Mouse (Mus musculus): Measurements from ENCODE around the gene Zfp978. TPM values are rescaled to one million over a fixed set of nuclear protein-coding genes. Genes with fewer than 3 reads are reported as not detected.
"Not testable (repeated sequence)": the region's sequence is repeated elsewhere in the genome, so short reads cannot be mapped to it uniquely, and the experiment has no call there.

The Zfp978 gene
- polyA plus RNA-seq, 1 experiment from 2014 or later = not detected

DNA sequence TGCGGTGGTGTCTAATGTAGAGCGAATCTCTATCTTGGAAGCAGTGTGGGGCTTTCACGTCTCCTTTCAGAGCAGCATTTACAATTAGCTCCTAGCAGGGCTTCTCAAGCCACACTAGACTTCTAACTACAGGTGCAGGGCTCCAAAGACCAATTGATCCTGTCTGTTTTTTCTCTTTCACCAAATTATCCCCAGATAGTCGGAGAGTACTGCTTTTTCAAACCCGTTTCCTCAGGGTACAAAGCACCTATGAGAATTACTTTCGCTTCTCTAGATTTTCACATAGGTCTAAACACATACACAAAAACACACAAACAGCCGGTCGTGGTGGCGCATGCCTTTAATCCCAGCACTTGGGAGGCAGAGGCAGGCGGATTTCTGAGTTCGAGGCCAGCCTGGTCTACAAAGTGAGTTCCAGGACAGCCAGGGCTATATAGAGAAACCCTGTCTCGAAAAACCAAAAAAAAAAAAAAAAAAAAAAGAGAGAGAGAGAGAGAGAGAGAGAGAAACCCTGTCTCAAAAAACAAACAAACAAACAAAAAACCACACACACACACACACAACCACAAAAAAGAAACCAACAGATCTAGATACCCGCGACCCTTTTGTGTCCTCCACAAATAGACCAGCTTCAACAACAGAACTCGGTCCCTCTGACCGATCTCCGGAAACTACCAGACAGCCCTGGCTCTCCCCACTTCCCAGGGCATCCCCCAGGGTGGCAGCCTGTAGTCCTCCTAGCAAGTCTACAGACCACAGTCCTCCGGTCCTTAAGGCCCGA lies 12.0 kb upstream of the Zfp978 start:
- H3K9ac ChIP-seq (ENCODE audit: low read depth, low read length); H3K4me1 ChIP-seq (ENCODE audit: control insufficient read depth, insufficient read depth, low read length); H3K4me3 ChIP-seq (ENCODE audit: low read depth, low read length); H3K36me3 ChIP-seq (ENCODE audit: control insufficient read depth, insufficient read depth, low read length); H3K4me2 ChIP-seq (ENCODE audit: low read depth, low read length); H3K27me3 ChIP-seq (replicated peaks; ENCODE audit: control insufficient read depth, insufficient read depth, low read length); DNase-seq (ENCODE audit: low spot score); H3K27ac ChIP-seq (replicated peaks; ENCODE audit: low read depth, low read length); ATAC-seq (ENCODE audit: low read depth): not testable (repeated sequence)
- 87% methylated on average over 18 of the region's 19 CpGs for WGBS
- peaks cover 53% of the 10 kb centered on the region for H3K9me3 ChIP-seq (ENCODE audit: control insufficient read depth, low read length)

DNA sequence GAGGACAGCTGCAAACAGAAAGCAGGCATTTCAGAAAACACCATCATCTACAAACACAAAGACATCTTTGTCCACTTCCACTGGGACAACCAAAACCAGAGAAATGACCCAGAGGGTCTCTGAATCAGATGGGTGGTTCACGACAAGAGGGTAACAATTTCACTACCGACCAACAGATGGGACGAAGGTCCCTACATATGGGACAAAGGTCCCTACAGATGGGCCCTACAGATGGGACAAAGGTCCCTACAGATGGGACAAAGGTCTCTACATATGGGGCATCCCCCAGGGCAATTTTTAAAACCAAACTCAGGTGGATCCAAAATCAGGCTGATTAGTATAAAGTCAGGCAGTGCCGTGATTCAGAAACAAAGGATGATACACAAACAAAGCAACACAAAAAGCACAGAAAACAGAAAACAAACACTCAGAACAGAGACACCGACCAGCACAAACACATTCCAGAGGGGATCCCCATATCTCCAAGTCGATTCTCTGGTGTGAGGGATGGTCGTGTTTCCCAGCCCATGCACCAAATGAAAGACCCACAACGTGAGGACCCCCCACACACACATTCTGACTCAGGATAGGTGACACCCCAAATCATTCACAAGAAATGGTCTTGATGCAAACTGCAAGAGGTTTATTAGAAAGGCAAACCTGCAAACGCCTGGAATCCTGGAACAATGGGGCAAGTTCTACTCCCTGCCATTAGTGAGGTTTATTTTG lies 11.3 kb upstream of the Zfp978 start:
- peaks cover 57% of the 10 kb centered on the region for H3K9me3 ChIP-seq (ENCODE audit: control insufficient read depth, low read length)
- ATAC-seq (ENCODE audit: low read depth); DNase-seq (ENCODE audit: low spot score); H3K4me1 ChIP-seq (ENCODE audit: control insufficient read depth, insufficient read depth, low read length); H3K4me2 ChIP-seq (ENCODE audit: low read depth, low read length); H3K27ac ChIP-seq (replicated peaks; ENCODE audit: low read depth, low read length); H3K36me3 ChIP-seq (ENCODE audit: control insufficient read depth, insufficient read depth, low read length); H3K9ac ChIP-seq (ENCODE audit: low read depth, low read length); H3K27me3 ChIP-seq (replicated peaks; ENCODE audit: control insufficient read depth, insufficient read depth, low read length); H3K4me3 ChIP-seq (ENCODE audit: low read depth, low read length): not testable (repeated sequence)
- WGBS = 85% methylated on average over 9 of the region's 9 CpGs

DNA sequence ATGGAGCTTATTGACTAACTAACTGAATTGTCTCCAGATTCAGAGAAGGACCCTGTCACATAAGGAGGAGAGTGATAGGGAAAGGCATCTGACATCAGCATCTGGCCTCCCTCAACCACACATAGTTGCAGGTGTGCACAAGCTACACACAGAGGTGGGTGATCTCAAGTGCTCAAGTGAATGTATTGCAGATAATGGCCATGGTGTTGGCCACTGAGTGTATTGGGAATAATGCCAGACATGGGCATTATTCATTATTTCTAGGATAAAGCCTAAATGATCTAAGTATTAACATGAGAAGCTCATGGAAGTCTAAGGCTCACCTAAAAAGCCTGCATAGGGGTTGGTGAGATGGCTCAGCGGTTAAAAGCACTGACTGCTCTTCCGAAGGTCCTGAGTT lies 10.6 kb upstream of the Zfp978 start:
- H3K4me2 ChIP-seq (ENCODE audit: low read depth, low read length); H3K4me3 ChIP-seq (ENCODE audit: low read depth, low read length); H3K9ac ChIP-seq (ENCODE audit: low read depth, low read length); H3K36me3 ChIP-seq (ENCODE audit: control insufficient read depth, insufficient read depth, low read length); H3K27ac ChIP-seq (replicated peaks; ENCODE audit: low read depth, low read length); H3K27me3 ChIP-seq (replicated peaks; ENCODE audit: control insufficient read depth, insufficient read depth, low read length); ATAC-seq (ENCODE audit: low read depth); DNase-seq (ENCODE audit: low spot score); H3K4me1 ChIP-seq (ENCODE audit: control insufficient read depth, insufficient read depth, low read length): not testable (repeated sequence)
- H3K9me3 ChIP-seq (ENCODE audit: control insufficient read depth, low read length) = peaks cover 53% of the 10 kb centered on the region
- 79% methylated on average over 2 of the region's 2 CpGs for WGBS

DNA sequence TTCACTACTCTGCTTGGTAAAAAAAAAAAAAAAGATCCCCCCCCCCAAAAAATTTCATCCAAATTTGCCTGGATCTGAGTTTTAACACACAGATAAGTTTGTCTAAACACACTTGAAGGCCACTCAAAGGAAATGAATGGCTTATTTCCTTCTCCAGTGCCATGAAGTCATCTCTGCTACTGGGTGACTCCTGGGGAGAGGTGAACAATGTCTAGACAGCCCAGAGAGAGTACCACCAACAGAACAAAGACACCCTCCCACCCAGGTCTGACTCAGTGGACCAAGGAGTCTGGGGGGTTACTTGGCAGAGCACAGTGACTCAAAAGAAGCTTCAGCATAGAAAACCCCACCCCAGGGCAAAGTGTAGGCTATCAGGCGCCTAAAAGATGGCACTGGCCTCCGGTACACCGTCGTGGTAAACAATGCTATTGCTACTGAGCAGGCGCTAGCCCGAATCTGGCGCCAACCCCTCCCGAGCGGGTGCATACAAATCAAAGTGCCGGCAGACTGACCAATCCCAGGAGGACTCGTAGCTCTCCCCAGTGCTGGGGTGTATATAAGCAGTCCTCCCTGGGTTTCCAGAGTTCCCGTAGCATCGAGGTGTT lies 9.6 kb upstream of the Zfp978 start:
- not testable (repeated sequence) for H3K27ac ChIP-seq (replicated peaks; ENCODE audit: low read depth, low read length); H3K4me2 ChIP-seq (ENCODE audit: low read depth, low read length); H3K4me3 ChIP-seq (ENCODE audit: low read depth, low read length); H3K4me1 ChIP-seq (ENCODE audit: control insufficient read depth, insufficient read depth, low read length); H3K27me3 ChIP-seq (replicated peaks; ENCODE audit: control insufficient read depth, insufficient read depth, low read length); DNase-seq (ENCODE audit: low spot score); H3K9ac ChIP-seq (ENCODE audit: low read depth, low read length); ATAC-seq (ENCODE audit: low read depth); H3K36me3 ChIP-seq (ENCODE audit: control insufficient read depth, insufficient read depth, low read length)
- peaks cover 49% of the 10 kb centered on the region for H3K9me3 ChIP-seq (ENCODE audit: control insufficient read depth, low read length)
- 86% methylated on average over 9 of the region's 13 CpGs for WGBS

DNA sequence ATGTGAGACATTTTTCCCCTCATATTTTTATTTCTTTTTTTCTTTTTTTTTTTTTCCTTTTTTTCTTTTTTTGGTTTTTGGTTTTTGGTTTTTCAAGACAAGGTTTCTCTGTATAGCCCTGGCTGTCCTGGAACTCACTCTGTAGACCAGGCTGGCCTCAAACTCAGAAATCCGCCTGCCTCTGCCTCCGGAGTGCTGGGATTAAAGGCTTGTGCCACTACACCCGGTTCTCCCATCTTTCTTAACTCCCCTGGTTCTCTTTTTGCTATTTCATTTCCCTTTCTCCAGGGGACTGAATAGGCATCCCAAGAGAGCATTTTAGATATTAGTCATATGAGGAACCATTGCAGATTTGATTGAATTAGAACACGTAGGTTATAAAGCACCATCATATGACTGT lies 7.5 kb upstream of the Zfp978 start:
- H3K9me3 ChIP-seq (ENCODE audit: control insufficient read depth, low read length) = peaks cover 33% of the 10 kb centered on the region
- H3K4me1 ChIP-seq (ENCODE audit: control insufficient read depth, insufficient read depth, low read length); H3K27ac ChIP-seq (replicated peaks; ENCODE audit: low read depth, low read length); H3K4me2 ChIP-seq (ENCODE audit: low read depth, low read length); ATAC-seq (ENCODE audit: low read depth); H3K27me3 ChIP-seq (replicated peaks; ENCODE audit: control insufficient read depth, insufficient read depth, low read length); H3K36me3 ChIP-seq (ENCODE audit: control insufficient read depth, insufficient read depth, low read length); H3K9ac ChIP-seq (ENCODE audit: low read depth, low read length); DNase-seq (ENCODE audit: low spot score); H3K4me3 ChIP-seq (ENCODE audit: low read depth, low read length): not testable (repeated sequence)
- WGBS = 77% methylated on average over 4 of the region's 4 CpGs

DNA sequence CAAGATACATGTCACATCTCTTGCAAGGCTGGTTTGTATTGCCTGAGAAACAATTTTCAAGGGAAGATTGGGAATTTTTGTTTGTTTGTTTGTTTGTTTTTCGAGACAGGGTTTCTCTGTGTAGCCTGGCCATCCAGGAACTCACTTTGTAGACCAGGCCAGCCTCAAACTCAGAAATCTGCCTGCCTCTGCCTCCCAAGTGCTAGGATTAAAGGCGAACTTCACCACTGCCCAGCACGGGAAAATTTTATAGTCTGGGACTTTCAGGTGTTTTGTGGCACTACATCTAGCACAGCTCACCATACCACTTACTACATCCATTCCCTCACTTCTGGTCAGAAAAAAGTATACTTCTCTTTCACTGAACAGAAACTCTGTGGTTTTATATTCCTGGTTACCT lies 5.1 kb upstream of the Zfp978 start:
- DNase-seq (ENCODE audit: low spot score); H3K9ac ChIP-seq (ENCODE audit: low read depth, low read length); H3K4me2 ChIP-seq (ENCODE audit: low read depth, low read length); H3K4me1 ChIP-seq (ENCODE audit: control insufficient read depth, insufficient read depth, low read length); H3K27me3 ChIP-seq (replicated peaks; ENCODE audit: control insufficient read depth, insufficient read depth, low read length); ATAC-seq (ENCODE audit: low read depth); H3K36me3 ChIP-seq (ENCODE audit: control insufficient read depth, insufficient read depth, low read length); H3K4me3 ChIP-seq (ENCODE audit: low read depth, low read length); H3K27ac ChIP-seq (replicated peaks; ENCODE audit: low read depth, low read length); H3K9me3 ChIP-seq (ENCODE audit: control insufficient read depth, low read length): not testable (repeated sequence)
- WGBS = no CpG with 5 or more reads among the region's 3 CpGs

DNA sequence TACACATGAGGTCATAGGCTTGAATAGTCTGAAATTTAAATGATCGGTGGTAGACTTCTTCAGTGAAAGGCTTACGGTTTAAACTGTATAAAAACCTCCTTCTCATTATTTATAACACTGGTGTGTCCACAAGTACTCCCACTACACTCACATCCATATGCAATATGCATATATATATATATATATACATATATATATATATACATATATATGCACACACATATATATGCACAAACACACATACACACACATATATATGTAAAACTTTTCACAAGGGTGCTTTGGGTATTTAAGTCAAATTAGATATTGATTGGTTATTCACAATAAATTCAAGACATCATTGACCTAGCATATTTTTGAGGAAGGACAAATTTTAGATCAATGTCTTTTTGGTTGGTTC lies 3.9 kb upstream of the Zfp978 start:
- H3K9me3 ChIP-seq (ENCODE audit: control insufficient read depth, low read length); H3K27ac ChIP-seq (replicated peaks; ENCODE audit: low read depth, low read length); H3K27me3 ChIP-seq (replicated peaks; ENCODE audit: control insufficient read depth, insufficient read depth, low read length); DNase-seq (ENCODE audit: low spot score); H3K9ac ChIP-seq (ENCODE audit: low read depth, low read length); H3K36me3 ChIP-seq (ENCODE audit: control insufficient read depth, insufficient read depth, low read length); H3K4me3 ChIP-seq (ENCODE audit: low read depth, low read length); H3K4me1 ChIP-seq (ENCODE audit: control insufficient read depth, insufficient read depth, low read length); H3K4me2 ChIP-seq (ENCODE audit: low read depth, low read length); ATAC-seq (ENCODE audit: low read depth): not testable (repeated sequence)
- no CpG with 5 or more reads among the region's 2 CpGs for WGBS

DNA sequence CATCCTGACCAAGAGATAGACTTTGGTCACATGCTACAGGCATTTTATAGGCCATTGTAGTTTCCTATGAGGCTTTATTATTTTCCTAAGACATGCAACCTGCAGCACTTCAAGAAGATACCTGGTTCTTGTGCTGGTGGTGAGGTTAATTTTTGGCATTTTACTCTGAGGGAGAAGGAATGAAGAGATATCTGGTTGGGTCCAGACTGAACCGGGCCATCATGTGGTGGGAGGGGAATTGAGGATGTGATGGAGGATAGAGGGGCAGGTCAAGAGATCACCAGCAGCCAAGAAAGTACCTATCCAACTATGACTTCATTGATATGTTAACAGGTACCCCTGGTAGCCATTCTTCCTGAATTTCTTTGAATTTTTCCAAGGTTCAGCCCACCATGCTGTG lies 769 bp downstream of the Zfp978 start:
- no CpG with 5 or more reads among the region's 1 CpGs for WGBS
- not testable (repeated sequence) for H3K9me3 ChIP-seq (ENCODE audit: control insufficient read depth, low read length); ATAC-seq (ENCODE audit: low read depth)

More for the DNA sequence above, 769 bp downstream of the Zfp978 start:
- H3K9ac ChIP-seq (ENCODE audit: low read depth, low read length); H3K4me3 ChIP-seq (ENCODE audit: low read depth, low read length); H3K4me1 ChIP-seq (ENCODE audit: control insufficient read depth, insufficient read depth, low read length); H3K27ac ChIP-seq (replicated peaks; ENCODE audit: low read depth, low read length); H3K4me2 ChIP-seq (ENCODE audit: low read depth, low read length); H3K27me3 ChIP-seq (replicated peaks; ENCODE audit: control insufficient read depth, insufficient read depth, low read length); DNase-seq (ENCODE audit: low spot score); H3K36me3 ChIP-seq (ENCODE audit: control insufficient read depth, insufficient read depth, low read length): not testable (repeated sequence)

Data from embryonic facial prominence, embryonic 14.5 days (tissue).